Mouse (Mus musculus) E14TG2a.4 (cell line): Measurements from ENCODE around the gene Nptx2.

Experiments
- H3K27me3 ChIP-seq: 2 replicates; pipeline ENCODE4 v1.6.1; 2014; ENCODE audit warnings: low read length, control low read depth; ENCODE audit not compliant: insufficient read depth
- H3K36me3 ChIP-seq: 2 replicates; pipeline ENCODE4 v1.6.1; 2014; ENCODE audit warnings: low read length, control low read depth; ENCODE audit not compliant: insufficient read depth
- H3K4me1 ChIP-seq: replicated peaks from 2 replicates; pipeline ENCODE4 v1.6.1; 2014; ENCODE audit warnings: low read depth, low read length, control low read depth
- H3K4me3 ChIP-seq: replicated peaks from 2 replicates; pipeline ENCODE4 v1.5.1; 2014; ENCODE audit warnings: mild to moderate bottlenecking, low read length
- H3K9me3 ChIP-seq: 2 replicates; pipeline ENCODE4 v1.6.1; 2014; ENCODE audit warnings: low read length, control low read depth
- CTCF ChIP-seq: conservative IDR thresholded peaks from 2 replicates; pipeline ENCODE4 v1.5.1; 2014; ENCODE audit warnings: low read length
- NANOG ChIP-seq: IDR thresholded peaks from 2 replicates; pipeline ENCODE4 v1.6.1; 2014; ENCODE audit warnings: borderline replicate concordance, low read length, mixed read lengths
- POU5F1 ChIP-seq: IDR thresholded peaks from 2 replicates; pipeline ENCODE4 v1.6.1; 2014; ENCODE audit warnings: low read length, borderline replicate concordance

Gene Nptx2

DNA sequence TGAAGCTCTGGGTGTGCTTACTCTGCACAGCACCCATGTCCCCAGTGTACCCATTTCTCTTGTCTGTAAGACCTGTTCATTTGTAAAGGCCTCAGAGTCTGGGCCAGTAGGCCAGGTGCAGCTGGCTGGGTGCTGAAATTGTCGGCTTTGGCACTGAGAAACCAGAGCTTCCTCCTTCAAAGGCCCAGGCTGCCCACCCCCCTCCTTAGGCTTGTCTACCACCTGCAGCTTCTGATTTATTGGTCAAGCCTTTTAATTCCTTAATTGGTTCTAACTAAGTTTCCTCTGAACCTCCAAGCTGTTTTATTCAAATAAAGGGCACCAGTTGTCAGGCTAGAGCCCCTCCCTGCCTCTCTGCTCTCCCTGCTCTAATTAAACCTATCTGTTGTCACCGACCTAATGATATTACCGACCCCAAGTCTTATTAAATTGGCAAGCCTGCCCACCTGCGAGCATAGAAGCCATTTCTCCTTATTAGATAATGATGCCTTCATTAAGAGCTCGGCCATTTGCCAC lies 5.0 kb downstream of the Nptx2 start:
- TF ChIP-seq CTCF (no peak), POU5F1 (no peak), NANOG (no peak)
- H3K9me3 ChIP-seq: no peaks in the 10 kb centered on the region
- H3K27me3 ChIP-seq: peaks cover 23% of the 10 kb centered on the region
- H3K4me3 ChIP-seq: no peak overlapping the region
- peaks cover 62% of the 10 kb centered on the region for H3K36me3 ChIP-seq
- peaks cover 46% of the 10 kb centered on the region for H3K4me1 ChIP-seq

- H3K36me3 ChIP-seq: peaks cover 45% of the 10 kb centered on the region
- peaks cover 4% of the 10 kb centered on the region; the same call in 1 of the 2 replicates for H3K27me3 ChIP-seq
- TF ChIP-seq CTCF (no peak), POU5F1 (no peak), NANOG (no peak)
Observed at GRCm38 (mm10) chr5:144556710-144557109, 11.0 kb downstream of the Nptx2 start.

GRCm38 (mm10) chr5:144557363-144557762 lies 11.7 kb downstream of the Nptx2 start:
- TF ChIP-seq NANOG (no peak), POU5F1 (no peak), CTCF (no peak)
- peaks cover 11% of the 10 kb centered on the region; the same call in 1 of the 2 replicates for H3K27me3 ChIP-seq
- H3K4me1 ChIP-seq: peaks cover 23% of the 10 kb centered on the region
- peaks cover 39% of the 10 kb centered on the region for H3K36me3 ChIP-seq
- H3K4me3 ChIP-seq: no peak overlapping the region
- no peaks in the 10 kb centered on the region for H3K9me3 ChIP-seq

More at GRCm38 (mm10) chr5:144556710-144557109, 11.0 kb downstream of the Nptx2 start:
- Histone ChIP-seq H3K9me3 (no peaks in the 10 kb centered on the region), H3K4me1 (peaks cover 24% of the 10 kb centered on the region), H3K4me3 (peak overlapping the region; percentile 50)

- Histone ChIP-seq H3K36me3 (peaks cover 29% of the 10 kb centered on the region), H3K27me3 (peaks cover 22% of the 10 kb centered on the region), H3K4me1 (peaks cover 23% of the 10 kb centered on the region), H3K9me3 (no peaks in the 10 kb centered on the region), H3K4me3 (no peak overlapping the region)
- TF ChIP-seq POU5F1 (no peak), NANOG (no peak), CTCF (no peak)
Observed at GRCm38 (mm10) chr5:144558481-144558880, 12.8 kb downstream of the Nptx2 start.

- H3K9me3 ChIP-seq: no peaks in the 10 kb centered on the region
- H3K36me3 ChIP-seq: no peaks in the 10 kb centered on the region
- no peak overlapping the region for H3K4me3 ChIP-seq
- H3K27me3 ChIP-seq: peaks cover 22% of the 10 kb centered on the region
- H3K4me1 ChIP-seq: peaks cover 15% of the 10 kb centered on the region
- TF ChIP-seq NANOG: no peak
- TF ChIP-seq CTCF: no peak
- no peak for TF ChIP-seq POU5F1
Observed at GRCm38 (mm10) chr5:144565739-144566138, 20.0 kb downstream of the Nptx2 start.

- TF ChIP-seq POU5F1 (no peak), NANOG (no peak), CTCF (no peak)
- Histone ChIP-seq H3K4me1 (no peaks in the 10 kb centered on the region), H3K36me3 (no peaks in the 10 kb centered on the region), H3K4me3 (no peak overlapping the region), H3K27me3 (no peaks in the 10 kb centered on the region), H3K9me3 (peaks cover 15% of the 10 kb centered on the region)
Observed at GRCm38 (mm10) chr5:144585100-144585499, 39.4 kb downstream of the Nptx2 start.

DNA sequence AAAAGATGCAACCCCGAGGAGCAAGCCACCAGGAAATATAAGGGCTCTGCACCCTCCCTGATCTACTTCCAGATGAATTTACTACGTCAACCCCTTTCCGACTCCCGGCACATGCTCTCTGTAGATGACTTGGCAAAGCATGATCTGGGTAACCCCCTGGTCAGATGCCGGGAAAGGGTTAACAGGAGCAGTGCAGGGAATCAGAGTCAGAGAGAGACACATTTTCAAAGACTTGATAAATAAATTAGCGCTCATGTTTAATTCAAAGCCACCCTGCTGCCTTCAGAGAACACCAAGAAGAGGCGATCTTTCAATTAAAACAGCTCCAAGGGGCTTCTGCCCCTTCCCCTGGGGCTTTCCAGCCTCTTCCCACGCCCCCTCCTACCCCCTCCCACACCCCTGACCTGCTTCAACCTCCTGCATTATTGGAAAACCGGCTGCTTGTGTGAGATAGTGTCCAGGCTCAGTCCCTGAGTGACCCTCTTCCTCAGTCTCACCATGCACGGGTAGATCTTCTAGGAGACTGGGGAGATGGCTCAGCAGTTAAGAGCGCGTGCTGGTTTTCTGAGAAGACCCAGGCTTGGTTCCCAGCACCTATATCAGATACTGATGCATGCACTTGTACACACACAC lies 45.7 kb downstream of the Nptx2 start:
- no peak overlapping the region for H3K4me3 ChIP-seq
- H3K4me1 ChIP-seq: peaks cover under 1% of the 10 kb centered on the region; the same call in 1 of the 2 replicates
- H3K27me3 ChIP-seq: no peaks in the 10 kb centered on the region
- H3K9me3 ChIP-seq: peaks cover 17% of the 10 kb centered on the region
- TF ChIP-seq NANOG (no peak), CTCF (no peak), POU5F1 (no peak)
- no peaks in the 10 kb centered on the region for H3K36me3 ChIP-seq

DNA sequence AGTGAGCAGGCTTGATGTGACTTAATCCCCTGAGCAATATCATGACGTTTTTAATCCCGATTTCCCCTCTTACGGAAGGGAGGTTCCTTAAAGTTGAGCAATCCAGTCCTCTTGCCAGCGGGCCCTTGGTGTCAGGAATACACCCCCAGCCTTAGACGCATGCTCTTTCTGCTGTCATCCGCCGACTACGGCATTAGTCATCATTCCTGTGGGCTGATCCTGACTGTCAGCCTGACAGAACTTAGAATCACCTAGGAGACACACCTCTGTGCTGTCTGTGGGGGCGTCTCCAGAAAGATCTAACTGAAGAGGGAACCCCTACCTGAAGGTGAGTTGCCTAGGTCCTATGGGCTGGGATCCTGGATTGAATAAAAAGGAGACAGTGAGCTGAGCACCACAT lies 49.1 kb downstream of the Nptx2 start:
- H3K27me3 ChIP-seq: no peaks in the 10 kb centered on the region
- H3K4me1 ChIP-seq: peaks cover 21% of the 10 kb centered on the region
- no peak overlapping the region for H3K4me3 ChIP-seq
- H3K36me3 ChIP-seq: no peaks in the 10 kb centered on the region
- peaks cover 17% of the 10 kb centered on the region for H3K9me3 ChIP-seq
- TF ChIP-seq NANOG (no peak), POU5F1 (no peak), CTCF (no peak)
